Mouse (Mus musculus): ENCODE data around the gene Tssk1.

Tssk1 gene

GRCm38 (mm10) chr16:17898462-17898861, 4.4 kb downstream of the Tssk1 start, which contains the start of the genes Dgcr2 and Tssk2:
Gene Dgcr2 (minus strand): TSS chr16:17898562.
Gene Tssk2 (plus strand): TSS chr16:17898637.
- in situ Hi-C loops (cut with MboI, MseI), result no loop called here

- in situ Hi-C loops (cut with MboI, MseI), result loop anchor here in 1 of 2 experiments (5.0 kb wide), 1 partner anchor 704 kb away; the partner anchor contains the start of gene Rimbp3
These were observed 17.1 kb downstream of the Tssk1 start, which contains the start of gene Ess2 for GRCm38 (mm10) chr16:17911052-17911595. Gene Ess2 (minus strand): TSS chr16:17911348.

- in situ Hi-C loops (cut with MboI, MseI), result loop anchor here in 1 of 2 experiments (5.0 kb wide), 1 partner anchor 707 kb away; the partner anchor contains the start of gene Rimbp3
These were observed 20.6 kb downstream of the Tssk1 start, which contains the start of gene Gsc2 for GRCm38 (mm10) chr16:17914307-17915249. Gene Gsc2 (minus strand): TSS chr16:17915059.

GRCm38 (mm10) chr16:17920586-17920985, 26.6 kb downstream of the Tssk1 start:
- in situ Hi-C loops (cut with MboI, MseI), result no loop called here

- in situ Hi-C loops (cut with MboI, MseI), result no loop called here
These were observed 27.5 kb downstream of the Tssk1 start for GRCm38 (mm10) chr16:17921325-17922162.

GRCm38 (mm10) chr16:17922163-17922538, 28.1 kb downstream of the Tssk1 start:
- in situ Hi-C loops (cut with MboI, MseI), result no loop called here

- in situ Hi-C loops (cut with MboI, MseI), result no loop called here
These were observed 33.5 kb downstream of the Tssk1 start for GRCm38 (mm10) chr16:17927351-17928082.

- in situ Hi-C loops (cut with MboI, MseI), result no loop called here
These were observed 34.1 kb downstream of the Tssk1 start, which contains the start of gene Slc25a1 for GRCm38 (mm10) chr16:17928087-17928580. Gene Slc25a1 (minus strand): TSS chr16:17928219.

- in situ Hi-C loops (cut with MboI, MseI), result no loop called here
These were observed 34.6 kb downstream of the Tssk1 start for GRCm38 (mm10) chr16:17928627-17929104.

- in situ Hi-C loops (cut with MboI, MseI), result no loop called here
These were observed 35.2 kb downstream of the Tssk1 start for GRCm38 (mm10) chr16:17929211-17929610.

- in situ Hi-C loops (cut with MboI, MseI), result no loop called here
These were observed 35.6 kb downstream of the Tssk1 start for GRCm38 (mm10) chr16:17929631-17930030.

GRCm38 (mm10) chr16:17931906-17932460, 38.0 kb downstream of the Tssk1 start:
- in situ Hi-C loops (cut with MboI, MseI), result no loop called here

- in situ Hi-C loops (cut with MboI, MseI), result no loop called here
These were observed 39.8 kb downstream of the Tssk1 start for GRCm38 (mm10) chr16:17933594-17934444.

- in situ Hi-C loops (cut with MboI, MseI), result no loop called here
These were observed 40.5 kb downstream of the Tssk1 start for GRCm38 (mm10) chr16:17934445-17934910.

- in situ Hi-C loops (cut with MboI, MseI), result no loop called here
These were observed 42.8 kb downstream of the Tssk1 start for GRCm38 (mm10) chr16:17936776-17937175.

- in situ Hi-C loops (cut with MboI, MseI), result no loop called here
These were observed 44.2 kb downstream of the Tssk1 start for GRCm38 (mm10) chr16:17938187-17938586.

GRCm38 (mm10) chr16:17938821-17939220, 44.8 kb downstream of the Tssk1 start:
- in situ Hi-C loops (cut with MboI, MseI), result no loop called here

GRCm38 (mm10) chr16:17939255-17939751, 45.3 kb downstream of the Tssk1 start:
- in situ Hi-C loops (cut with MboI, MseI), result no loop called here

- in situ Hi-C loops (cut with MboI, MseI), result no loop called here
These were observed 49.4 kb downstream of the Tssk1 start for GRCm38 (mm10) chr16:17943466-17943865.
